Mouse (Mus musculus) erythroblast, adult 5-6 weeks (primary cell): ENCODE data around the gene Clp1. TPM values are rescaled to one million over a fixed set of nuclear protein-coding genes. Genes with fewer than 3 reads are reported as not detected.

Source experiments
- ATAC-seq: replicated peaks from 2 replicates; pipeline ENCODE4 v1.8.0; 2016; ENCODE audit warnings: moderate number of reproducible peaks, mild to moderate bottlenecking, moderate TSS enrichment, inconsistent platforms; ENCODE audit not compliant: poor library complexity, low FRiP score, severe bottlenecking
- total RNA-seq, 2 experiments: library from RNA; stranded (forward) in 1 of 2; stranded (reverse) in 1 of 2; fragments of 150-400 nt in 1 of 2; fragments of 200-764, 138-1000 nt in 1 of 2; gene quantifications; 2 replicates each; pipeline versions ENCODE4 v1.2.3 to v1.2.4; 2015 to 2017; ENCODE audit warnings: low replicate concordance in 2 of 2

Clp1 gene
- 53.6 and 64.6 TPM in 2 replicates for total RNA-seq (2015; ENCODE audit: low replicate concordance)
- total RNA-seq (2017; ENCODE audit: low replicate concordance) = 46.7 and 70.3 TPM in 2 replicates

GRCm38 (mm10) chr2:84727172-84727858 is at the start of gene Clp1:
Clp1 (minus strand) TSS chr2:84727350.
- ATAC-seq = peak; percentile 95

GRCm38 (mm10) chr2:84775665-84776064 is 48.5 kb upstream of the Clp1 start:
- no peak for ATAC-seq

GRCm38 (mm10) chr2:84775241-84775640 is 48.1 kb upstream of the Clp1 start, which contains the start of gene Serping1:
Serping1 (minus strand) TSS chr2:84775444.
- ATAC-seq = no peak

- no peak for ATAC-seq
These were observed 47.6 kb upstream of the Clp1 start for GRCm38 (mm10) chr2:84774751-84775150.

- ATAC-seq = no peak
These were observed 46.0 kb upstream of the Clp1 start for GRCm38 (mm10) chr2:84773195-84773594.

GRCm38 (mm10) chr2:84772454-84772853 is 45.3 kb upstream of the Clp1 start:
- no peak for ATAC-seq

GRCm38 (mm10) chr2:84770501-84770900 is 43.4 kb upstream of the Clp1 start:
- no peak for ATAC-seq

GRCm38 (mm10) chr2:84762818-84763217 is 35.7 kb upstream of the Clp1 start:
- no peak for ATAC-seq

- no peak for ATAC-seq
These were observed 35.1 kb upstream of the Clp1 start for GRCm38 (mm10) chr2:84762295-84762694.

GRCm38 (mm10) chr2:84761840-84762239 is 34.7 kb upstream of the Clp1 start:
- no peak for ATAC-seq

- no peak for ATAC-seq
These were observed 34.2 kb upstream of the Clp1 start for GRCm38 (mm10) chr2:84761309-84761708.

- ATAC-seq = no peak
These were observed 33.6 kb upstream of the Clp1 start for GRCm38 (mm10) chr2:84760777-84761176.

GRCm38 (mm10) chr2:84758542-84759127 is 31.5 kb upstream of the Clp1 start:
- peak; percentile 91 for ATAC-seq

- ATAC-seq = no peak
These were observed 30.0 kb upstream of the Clp1 start for GRCm38 (mm10) chr2:84757026-84757682.

- no peak for ATAC-seq
These were observed 29.1 kb upstream of the Clp1 start for GRCm38 (mm10) chr2:84756245-84756644.

GRCm38 (mm10) chr2:84750115-84750514 is 23.0 kb upstream of the Clp1 start:
- ATAC-seq = no peak

GRCm38 (mm10) chr2:84744126-84744525 is 17.0 kb upstream of the Clp1 start:
- ATAC-seq = no peak

- no peak for ATAC-seq
These were observed 16.4 kb upstream of the Clp1 start, which contains the start of gene Gm19426 for GRCm38 (mm10) chr2:84743561-84743960. Gm19426 (minus strand) TSS chr2:84743655.

- peak; percentile 17 for ATAC-seq
These were observed 15.5 kb upstream of the Clp1 start for GRCm38 (mm10) chr2:84742451-84743283.
